Mouse (Mus musculus) spleen, adult 2 months (tissue): ENCODE measurements at regions not wholly inside any gene's neighbourhood (a gene's known extent, or its start where the extent isn't known, plus 50 kb on each side); places are given as distances from the start of the nearest gene placed in this dataset.

ENCODE experiments used
- DNase-seq, 2 experiments: peaks; one replicate each; pipeline versions ENCODE4 v3.0.0 to v3.0.0-alpha.2; 2012 to 2021; ENCODE audit warnings: low spot score in 2 of 2, low read depth in 1 of 2
- H3K27ac ChIP-seq: fragments of 200-500 bp; 2 replicates; pipeline ENCODE4 v1.5.1; 2012; ENCODE audit warnings: low read length, inconsistent platforms; ENCODE audit not compliant: insufficient read depth
- H3K27me3 ChIP-seq: fragments of 200-500 bp; 2 replicates; pipeline ENCODE4 v1.6.1; 2012; ENCODE audit warnings: mild to moderate bottlenecking, moderate library complexity, low read length, inconsistent platforms; ENCODE audit not compliant: control insufficient read depth, insufficient read depth
- H3K36me3 ChIP-seq: fragments of 200-500 bp; 2 replicates; pipeline ENCODE4 v1.6.1; 2012; ENCODE audit warnings: mild to moderate bottlenecking, low read length, inconsistent platforms; ENCODE audit not compliant: control insufficient read depth, insufficient read depth
- H3K4me1 ChIP-seq: fragments of 200-500 bp; 2 replicates; pipeline ENCODE4 v1.6.1; 2011; ENCODE audit warnings: inconsistent platforms; ENCODE audit not compliant: control insufficient read depth, insufficient read depth, insufficient read length
- H3K4me3 ChIP-seq: fragments of 200-500 bp; 2 replicates; pipeline ENCODE4 v1.5.1; 2011; ENCODE audit warnings: mild to moderate bottlenecking, inconsistent platforms; ENCODE audit not compliant: insufficient read depth, insufficient read length; ENCODE audit errors: extremely low read depth
- CTCF ChIP-seq: fragments of 200-500 bp; IDR thresholded peaks from 2 replicates; pipeline ENCODE4 v1.5.1; 2011; ENCODE audit warnings: mild to moderate bottlenecking, inconsistent platforms; ENCODE audit not compliant: insufficient read depth, insufficient read length, insufficient replicate concordance; ENCODE audit errors: extremely low read depth
- POLR2A ChIP-seq: fragments of 200-500 bp; IDR thresholded peaks from 2 replicates; pipeline ENCODE4 v1.6.1; 2011; ENCODE audit warnings: low read depth, low read length, inconsistent platforms
- WGBS: fragments of 180-500 bp; shearing (Covaris S2); methylation state at CpG from one replicate; pipeline ENCODE4 v1.1.7; 2018; 5-methylcytosine and 5-hydroxymethylcytosine counted together

- Histone ChIP-seq H3K4me1 (no peaks in the 10 kb centered on the region), H3K27me3 (no peaks in the 10 kb centered on the region), H3K4me3 (no peak overlapping the region), H3K36me3 (no peaks in the 10 kb centered on the region), H3K27ac (no peak overlapping the region)
- no peak for DNase-seq
- TF ChIP-seq POLR2A = no peak
- no peak for TF ChIP-seq CTCF
- 84% methylated on average over 3 of the region's 3 CpGs for whole genome bisulfite sequencing
Observed at GRCm38 (mm10) chr4:21307476-21308011, 378.2 kb downstream of the Prdm13 start.

GRCm38 (mm10) chr4:21300141-21300540 is 385.6 kb downstream of the Prdm13 start:
- Histone ChIP-seq H3K4me1 (no peaks in the 10 kb centered on the region), H3K27me3 (no peaks in the 10 kb centered on the region), H3K4me3 (no peak overlapping the region), H3K27ac (no peak overlapping the region), H3K36me3 (no peaks in the 10 kb centered on the region)
- no peak for DNase-seq
- TF ChIP-seq CTCF = no peak
- no peak for TF ChIP-seq POLR2A

DNA sequence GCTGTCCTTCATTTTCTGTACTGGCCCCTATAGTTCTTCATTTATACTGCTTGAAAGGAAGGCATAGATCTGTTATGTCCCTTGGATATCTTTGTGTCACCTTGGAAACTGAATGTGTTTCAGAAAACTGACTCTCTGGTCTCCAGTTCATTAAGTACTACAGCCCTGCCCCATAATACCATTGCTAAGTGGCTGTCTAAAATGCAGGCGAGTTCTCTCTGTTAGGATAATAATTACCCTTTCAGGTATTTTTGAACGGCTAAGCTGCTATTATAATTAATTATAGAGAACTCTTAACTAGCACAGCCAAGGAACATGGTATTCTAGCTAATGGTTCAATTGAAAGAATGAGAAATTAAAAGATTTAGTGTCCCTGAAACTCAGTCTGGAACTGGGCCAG is 418.5 kb downstream of the Prdm13 start:
- no peak for DNase-seq
- no peak overlapping the region for H3K27ac ChIP-seq
- TF ChIP-seq CTCF (no peak), POLR2A (no peak)
- H3K36me3 ChIP-seq = no peaks in the 10 kb centered on the region
- no peak overlapping the region for H3K4me3 ChIP-seq
- no peaks in the 10 kb centered on the region for H3K4me1 ChIP-seq
- no peaks in the 10 kb centered on the region for H3K27me3 ChIP-seq
- 86% methylated on average over 2 of the region's 2 CpGs for WGBS

- H3K36me3 ChIP-seq = no peaks in the 10 kb centered on the region
- TF ChIP-seq CTCF (no peak), POLR2A (no peak)
Observed at GRCm38 (mm10) chr4:21266886-21267285, 418.9 kb downstream of the Prdm13 start.

DNA sequence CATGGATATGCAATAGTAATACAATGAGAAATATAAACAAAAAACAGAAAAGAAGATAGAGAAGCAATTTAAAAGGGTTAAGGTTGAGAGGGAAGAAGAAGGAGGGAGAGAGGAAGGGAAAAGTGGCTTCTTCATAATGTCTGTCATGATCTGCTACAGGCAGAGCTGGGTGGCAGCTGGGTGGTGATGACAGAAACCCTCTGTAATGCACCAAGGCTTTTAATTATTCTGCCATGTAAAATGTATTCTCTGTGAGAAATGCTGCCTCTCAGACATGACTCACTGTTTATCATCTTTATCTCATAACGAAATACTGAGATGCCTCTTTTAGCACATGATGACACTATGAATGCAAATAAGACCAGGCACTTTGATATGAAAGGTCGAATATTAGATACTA is 435.4 kb downstream of the Prdm13 start:
- TF ChIP-seq POLR2A (no peak), CTCF (no peak)
- Histone ChIP-seq H3K4me1 (no peaks in the 10 kb centered on the region), H3K4me3 (no peak overlapping the region), H3K27me3 (no peaks in the 10 kb centered on the region), H3K27ac (no peak overlapping the region), H3K36me3 (no peaks in the 10 kb centered on the region)
- 69% methylated on average over 2 of the region's 2 CpGs for WGBS
- DNase-seq = no peak

More at GRCm38 (mm10) chr4:21266886-21267285, 418.9 kb downstream of the Prdm13 start:
- Histone ChIP-seq H3K27me3 (no peaks in the 10 kb centered on the region), H3K27ac (no peak overlapping the region), H3K4me3 (no peak overlapping the region), H3K4me1 (no peaks in the 10 kb centered on the region)
- no peak for DNase-seq

GRCm38 (mm10) chr4:21222631-21223030 is 463.1 kb downstream of the Prdm13 start:
- TF ChIP-seq CTCF = no peak
- no peak for TF ChIP-seq POLR2A
- 32% methylated on average over 4 of the region's 4 CpGs for WGBS
- DNase-seq = no peak
- no peak overlapping the region for H3K4me3 ChIP-seq
- H3K36me3 ChIP-seq = no peaks in the 10 kb centered on the region
- H3K4me1 ChIP-seq = no peaks in the 10 kb centered on the region
- H3K27me3 ChIP-seq = no peaks in the 10 kb centered on the region
- no peak overlapping the region for H3K27ac ChIP-seq

- H3K27ac ChIP-seq = no peak overlapping the region
- H3K4me1 ChIP-seq = no peaks in the 10 kb centered on the region
- no peak for TF ChIP-seq CTCF
- no peak overlapping the region for H3K4me3 ChIP-seq
- DNase-seq = no peak
- no peaks in the 10 kb centered on the region for H3K36me3 ChIP-seq
- H3K27me3 ChIP-seq = no peaks in the 10 kb centered on the region
- WGBS = 88% methylated on average over 4 of the region's 4 CpGs
Observed at GRCm38 (mm10) chr4:21207617-21208016, 478.1 kb downstream of the Prdm13 start.
